Mouse (Mus musculus) frontal cortex, adult 2 months (tissue): Measurements from ENCODE around the gene Rad54l. TPM values are rescaled to one million over a fixed set of nuclear protein-coding genes. Genes with fewer than 3 reads are reported as not detected.
A peak's percentile ranks its signal among the peaks of the same experiment; 100 is the strongest.

Source experiments
- DNase-seq, 2 experiments: peaks; one replicate each; pipeline ENCODE4 v3.0.0; 2022; ENCODE audit warnings: low spot score in 1 of 2; ENCODE audit errors: extremely low spot score in 1 of 2
- polyA plus RNA-seq: library from polyadenylated mRNA; depleted of rRNA; stranded (reverse); fragments of >200 nt; gene quantifications from 2 replicates; pipeline ENCODE4 v1.2.3, GENCODE M21; 2012

The Rad54l gene
- polyA plus RNA-seq, 1 experiment: 0.94 TPM

- DNase-seq: no peak
Observed at GRCm38 (mm10) chr4:116142269-116142668, 18.8 kb upstream of the Rad54l start.

DNA sequence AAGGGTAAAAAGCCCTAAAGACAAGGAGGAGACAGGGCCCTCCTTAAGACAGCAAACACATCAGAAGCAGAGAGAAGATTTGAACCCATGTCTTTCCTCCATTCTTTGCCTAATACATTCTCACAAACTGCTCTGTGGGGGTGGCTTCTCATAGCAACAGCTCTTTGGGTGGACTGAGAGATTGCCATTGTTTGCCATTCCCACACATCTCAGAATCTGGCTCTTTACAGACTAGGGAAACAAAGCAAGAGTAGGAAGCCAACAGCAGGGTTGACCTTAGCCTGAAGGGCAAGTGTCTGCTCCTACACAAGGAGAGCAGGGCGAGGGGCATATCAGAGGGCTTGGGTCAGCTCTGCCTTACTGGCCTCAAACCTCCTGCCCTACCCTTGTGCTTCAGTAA is 18.2 kb upstream of the Rad54l start:
- no peak for DNase-seq

- DNase-seq: peak in 1 of 2 experiments; percentile 72
Observed at GRCm38 (mm10) chr4:116140801-116141574, 17.5 kb upstream of the Rad54l start.

- DNase-seq: no peak
Observed at GRCm38 (mm10) chr4:116137421-116137996, 14.0 kb upstream of the Rad54l start.

GRCm38 (mm10) chr4:116134990-116135389 is 11.5 kb upstream of the Rad54l start:
- DNase-seq: peak in 1 of 2 experiments; percentile 53

DNA sequence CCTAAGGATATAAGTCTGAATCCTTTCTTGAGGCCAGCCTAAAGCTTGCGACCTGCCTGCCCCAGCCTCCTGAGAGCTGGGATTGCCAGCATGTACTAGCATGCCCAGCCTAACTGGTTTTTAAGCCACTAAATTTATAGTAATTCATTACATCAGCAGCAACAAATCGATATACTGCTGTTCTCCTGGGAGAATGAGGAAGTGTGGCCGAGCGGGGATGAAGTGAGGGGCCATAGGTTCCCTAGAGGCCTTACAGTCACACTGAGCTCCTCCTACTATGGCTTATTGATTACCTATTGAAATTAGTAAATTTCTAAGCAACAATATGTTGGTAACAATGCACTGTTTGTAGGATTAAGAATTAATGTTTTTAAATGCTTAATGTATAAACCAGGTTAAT is 9.6 kb upstream of the Rad54l start:
- DNase-seq: no peak

DNA sequence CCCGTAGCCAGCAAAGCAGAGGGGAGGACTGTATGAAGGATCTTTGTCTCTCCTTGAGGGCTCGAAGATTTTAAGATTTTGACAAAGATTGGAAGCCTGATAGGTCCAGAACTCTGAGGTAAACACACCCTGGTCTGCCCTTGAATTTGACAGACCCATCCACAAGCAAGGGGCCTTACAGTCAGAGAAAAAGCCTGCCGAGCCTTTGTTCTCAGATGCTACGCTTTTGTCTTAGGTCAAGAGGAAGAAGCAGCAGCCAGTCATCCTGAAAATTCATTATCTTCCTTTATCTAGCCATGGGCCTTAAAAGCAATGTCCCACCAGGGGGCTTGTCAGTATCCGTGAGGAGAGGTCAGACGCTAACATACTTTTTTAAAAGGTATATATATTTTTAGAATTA is 4.5 kb upstream of the Rad54l start:
- DNase-seq: no peak

GRCm38 (mm10) chr4:116125803-116126386 is 2.4 kb upstream of the Rad54l start:
- DNase-seq: no peak

GRCm38 (mm10) chr4:116122762-116123161 is 728 bp downstream of the Rad54l start:
- DNase-seq: no peak

DNA sequence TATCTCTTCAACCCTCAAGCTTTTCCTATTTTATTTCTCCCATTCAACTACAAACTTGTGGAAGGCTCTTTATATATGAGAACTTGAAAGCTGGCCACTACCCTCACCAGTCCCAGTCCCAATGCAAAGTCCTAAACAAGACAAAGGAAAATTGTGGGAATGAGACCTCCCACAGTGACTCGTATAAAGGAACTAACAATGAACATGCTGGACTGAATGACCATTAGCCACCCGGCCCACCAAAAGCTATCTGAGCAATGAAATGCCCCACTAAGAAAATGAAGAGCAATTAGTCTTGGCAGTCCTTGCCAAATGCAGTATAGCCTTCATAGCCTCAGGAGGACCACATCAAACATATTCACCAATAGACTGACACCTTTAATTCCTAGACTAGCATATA is 12.0 kb downstream of the Rad54l start:
- DNase-seq: no peak

GRCm38 (mm10) chr4:116110695-116111094 is 12.8 kb downstream of the Rad54l start:
- no peak for DNase-seq

DNA sequence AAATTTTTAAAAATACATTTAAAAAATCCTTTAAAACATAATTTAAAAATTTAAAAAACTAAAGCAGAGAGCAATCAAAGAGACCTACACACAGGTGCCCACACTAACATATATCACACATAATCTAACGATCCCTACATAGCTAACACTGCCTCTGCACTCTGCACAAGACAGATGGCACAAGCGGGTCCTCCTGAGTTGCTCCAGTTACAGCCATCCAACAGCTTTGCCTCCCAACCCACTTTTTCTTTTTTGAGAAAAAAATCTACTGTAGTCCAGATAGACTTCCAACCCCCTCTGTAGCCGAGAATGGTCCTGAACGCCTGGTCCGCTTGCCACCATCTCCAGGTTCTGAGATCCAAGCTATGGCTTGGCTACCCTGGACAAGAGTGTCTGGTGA is 18.2 kb downstream of the Rad54l start:
- DNase-seq: peak in 1 of 2 experiments; percentile 43

GRCm38 (mm10) chr4:116100959-116101358 is 22.5 kb downstream of the Rad54l start:
- DNase-seq: no peak

- DNase-seq: no peak
Observed at GRCm38 (mm10) chr4:116097211-116097610, 26.3 kb downstream of the Rad54l start.

GRCm38 (mm10) chr4:116096291-116096690 is 27.2 kb downstream of the Rad54l start:
- no peak for DNase-seq

- no peak for DNase-seq
Observed at GRCm38 (mm10) chr4:116088510-116089249, 34.8 kb downstream of the Rad54l start.

- DNase-seq: no peak
Observed at GRCm38 (mm10) chr4:116077240-116078095, 46.0 kb downstream of the Rad54l start.

DNA sequence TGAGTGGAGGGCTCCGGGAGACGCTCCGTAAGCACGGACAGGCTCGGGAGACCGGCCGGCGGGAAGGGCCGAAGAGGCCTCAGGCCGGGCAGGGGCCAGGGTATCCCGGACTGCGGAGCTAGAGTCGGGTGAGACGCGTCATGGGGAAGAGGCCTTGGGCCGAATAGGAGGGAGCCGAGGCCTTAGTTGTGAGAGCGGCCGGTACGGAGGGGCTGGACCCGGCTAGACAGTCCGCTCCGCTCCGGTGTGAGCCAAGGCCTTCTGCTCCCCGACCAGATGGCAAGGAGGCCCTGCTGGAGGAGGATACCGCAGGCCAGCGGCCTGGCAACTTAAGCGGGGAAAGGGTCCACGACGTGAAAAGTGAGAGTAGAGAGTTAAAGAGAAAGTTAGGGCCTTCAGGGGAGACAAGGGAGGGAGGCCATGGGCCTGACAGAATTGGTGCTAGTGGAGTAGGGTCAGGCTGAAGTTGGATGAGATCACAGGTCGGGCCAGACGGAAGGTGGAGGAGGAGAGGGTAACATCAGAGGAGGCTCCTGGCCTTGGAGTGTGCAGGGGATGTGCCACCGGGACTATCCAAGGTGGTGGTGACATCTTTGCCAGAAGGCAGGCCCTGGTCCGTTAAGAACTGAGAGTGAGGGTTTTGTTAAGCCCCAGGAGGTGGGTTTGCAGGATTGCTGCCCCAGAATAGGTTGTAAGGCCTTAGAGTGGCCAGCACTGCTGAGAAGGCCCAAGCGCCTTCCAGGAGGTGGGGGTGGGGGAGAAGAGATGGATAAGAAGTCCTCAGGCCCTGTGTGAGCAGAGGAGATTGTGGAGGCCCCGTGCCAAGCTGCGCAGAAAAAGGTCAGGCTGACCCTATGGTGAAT is 46.9 kb downstream of the Rad54l start:
- no peak for DNase-seq

GRCm38 (mm10) chr4:116075631-116076368 is 47.7 kb downstream of the Rad54l start:
- DNase-seq: no peak
